Mouse (Mus musculus): Measurements from ENCODE around the gene Neto2.

- TF ChIP-seq CTCF (IDR thresholded peaks at IDR 0.05; ENCODE audit: extremely low read depth, insufficient read depth, insufficient read length, insufficient replicate concordance) (no peak), POLR2A (IDR thresholded peaks at IDR 0.05; ENCODE audit: low read depth, low read length) (no peak)
Observed at GRCm38 (mm10) chr8:85588596-85588995, 112.1 kb downstream of the Neto2 start.
